ENCODE assay signal across 11 mouse cellular contexts in genomic region chr3:102158759-102159422, GRCm38 (mm10). TPM values are rescaled to one million over a fixed set of nuclear protein-coding genes. Genes with fewer than 3 reads are reported as not detected.
DNase-seq lines count a peak whose midpoint lies in the region; ATAC-seq and TF ChIP-seq lines count a peak whose summit lies in the region.
"Had no signal": no experiment of that assay in that cellular context is flagged by ENCODE, and none has a peak within 500 bp of the region (broad histone marks: within the 10 kb centered on the region; RNA-seq: fewer than 3 reads in every experiment).

No protein-coding gene starts in this region.

- intact Hi-C loops in heart, postnatal 36 days (cut with DNase I): loop anchor here (5.0 kb wide), 1 partner anchor 38 kb away; no protein-coding TSS in a partner anchor

- H3K36me3 ChIP-seq in heart, embryonic 15.5 days: peaks cover 57% of the 10 kb centered on the region
- peaks cover 9% of the 10 kb centered on the region; the same call in 1 of the 2 replicates for H3K36me3 ChIP-seq in lung, postnatal 0 days (ENCODE audit: insufficient read depth, low read length)
- peaks cover 17% of the 10 kb centered on the region for H3K36me3 ChIP-seq in stomach, embryonic 16.5 days (ENCODE audit: control insufficient read depth, insufficient read depth, low read length)

- H3K4me3 ChIP-seq in heart, embryonic 15.5 days: no peak overlapping the region
- no peak overlapping the region for H3K4me3 ChIP-seq in lung, postnatal 0 days (ENCODE audit: low read depth, low read length)
- H3K4me3 ChIP-seq in stomach, embryonic 16.5 days (replicated peaks; ENCODE audit: low read length): no peak overlapping the region

- no peak for TF ChIP-seq EP300 in lung, postnatal 0 days (IDR thresholded peaks at IDR 0.05)

- TF ChIP-seq CTCF in lung, postnatal 0 days (IDR thresholded peaks at IDR 0.05): no peak

- WGBS in heart, embryonic 15.5 days: 68% methylated on average over 14 of the region's 14 CpGs
- WGBS in lung, postnatal 0 days: 57% methylated on average over 14 of the region's 14 CpGs
- 70% methylated on average over 14 of the region's 14 CpGs for WGBS in stomach, embryonic 16.5 days

- no peaks in the 10 kb centered on the region for H3K27me3 ChIP-seq in heart, embryonic 15.5 days
- no peaks in the 10 kb centered on the region for H3K27me3 ChIP-seq in lung, postnatal 0 days (replicated peaks; ENCODE audit: insufficient read depth, low read length)
- no peaks in the 10 kb centered on the region for H3K27me3 ChIP-seq in stomach, embryonic 16.5 days (ENCODE audit: control insufficient read depth, insufficient read depth, low read length)

- no peak overlapping the region for H3K4me2 ChIP-seq in heart, embryonic 15.5 days
- no peak overlapping the region for H3K4me2 ChIP-seq in lung, postnatal 0 days (replicated peaks; ENCODE audit: low read depth, low read length)
- no peak overlapping the region for H3K4me2 ChIP-seq in stomach, embryonic 16.5 days (ENCODE audit: low read depth, low read length)

- ATAC-seq in heart, embryonic 15.5 days (replicated peaks; ENCODE audit: insufficient number of reproducible peaks, insufficient read depth, low FRiP score, low read depth): peak; percentile 23; the same call in 1 of the 2 replicates
- peak; percentile 64 for ATAC-seq in lung, postnatal 0 days
- peak; percentile 23; the same call in 1 of the 2 replicates for ATAC-seq in stomach, embryonic 16.5 days (ENCODE audit: insufficient read depth, low FRiP score)
- ATAC-seq: inflammation-experienced regulatory T-cells, adult 6 months had no signal

- H3K9ac ChIP-seq in heart, embryonic 15.5 days: no peak overlapping the region
- H3K9ac ChIP-seq in lung, postnatal 0 days (replicated peaks; ENCODE audit: low read depth): no peak overlapping the region
- no peak overlapping the region; the same call in 1 of the 2 replicates for H3K9ac ChIP-seq in stomach, embryonic 16.5 days (ENCODE audit: low read length)

- DNase-seq in heart, postnatal 36 days: no peak
- DNase-seq in lung, postnatal 0 days (ENCODE audit: low spot score): no peak
- no peak for DNase-seq in lung, adult 18-20 months
- DNase-seq in adrenal gland, postnatal 36 days: peak; percentile 59 to 64
- no peak for DNase-seq in cerebellum, postnatal 25 days
- DNase-seq: cerebellum, postnatal 36 days; right cerebral cortex, postnatal 25 days; thymus, adult 2 months had no signal

- no peak overlapping the region; the same call in 1 of the 2 replicates for H3K27ac ChIP-seq in heart, embryonic 15.5 days
- H3K27ac ChIP-seq in lung, postnatal 0 days (ENCODE audit: low read length): no peak overlapping the region
- peak overlapping the region; percentile 85 for H3K27ac ChIP-seq in stomach, embryonic 16.5 days (ENCODE audit: low read length)

- peaks cover 16% of the 10 kb centered on the region for H3K4me1 ChIP-seq in heart, embryonic 15.5 days (replicated peaks)
- no peaks in the 10 kb centered on the region for H3K4me1 ChIP-seq in lung, postnatal 0 days (ENCODE audit: insufficient read depth, low read depth, low read length)
- H3K4me1 ChIP-seq in stomach, embryonic 16.5 days (ENCODE audit: control insufficient read depth, insufficient read depth, low read length): peaks cover 23% of the 10 kb centered on the region

- no peaks in the 10 kb centered on the region for H3K9me3 ChIP-seq in heart, embryonic 15.5 days (replicated peaks)
- H3K9me3 ChIP-seq in lung, postnatal 0 days (ENCODE audit: low read length): no peaks in the 10 kb centered on the region
- H3K9me3 ChIP-seq in stomach, embryonic 16.5 days (replicated peaks; ENCODE audit: control insufficient read depth, low read length): no peaks in the 10 kb centered on the region

RNA-seq across cellular contexts. Expression of gene Vangl1, which starts 45.6 kb away (rescaled TPM):
- polyA plus RNA-seq in heart, embryonic 15.5 days (2015; fragmentation: Nextera tagmentation; extraction: Ambion mirVana): 20.2 and 21.6 TPM in 2 replicates
- 10 to 100 TPM; 10.8 to 14.2 TPM for total RNA-seq in heart, postnatal 36 days (2021)
- polyA plus RNA-seq in lung, postnatal 0 days (2015; fragmentation: Nextera tagmentation; extraction: Ambion mirVana): 14.0 and 15.8 TPM in 2 replicates
- total RNA-seq in adrenal gland, postnatal 36 days (2021): 10 to 100 TPM; 30.4 to 33.9 TPM
- polyA plus RNA-seq in stomach, embryonic 16.5 days (2015; fragmentation: Nextera tagmentation; extraction: Ambion mirVana): 30.7 and 34.3 TPM in 2 replicates

Comparison
In these comparisons a context has a peak if more than half of its experiments do, and no peak if none do; other contexts are left out.
1. DNase-seq: peak in adrenal gland, postnatal 36 days (2 of 2); none in heart, postnatal 36 days (0 of 2), lung, postnatal 0 days (single experiment), lung, adult 18-20 months (0 of 2) and cerebellum, postnatal 25 days (0 of 2).
2. Peak in every context shown above with its lines, with median percentiles within 50 percentile points of each other: ATAC-seq.